In the genomic region with DNA sequence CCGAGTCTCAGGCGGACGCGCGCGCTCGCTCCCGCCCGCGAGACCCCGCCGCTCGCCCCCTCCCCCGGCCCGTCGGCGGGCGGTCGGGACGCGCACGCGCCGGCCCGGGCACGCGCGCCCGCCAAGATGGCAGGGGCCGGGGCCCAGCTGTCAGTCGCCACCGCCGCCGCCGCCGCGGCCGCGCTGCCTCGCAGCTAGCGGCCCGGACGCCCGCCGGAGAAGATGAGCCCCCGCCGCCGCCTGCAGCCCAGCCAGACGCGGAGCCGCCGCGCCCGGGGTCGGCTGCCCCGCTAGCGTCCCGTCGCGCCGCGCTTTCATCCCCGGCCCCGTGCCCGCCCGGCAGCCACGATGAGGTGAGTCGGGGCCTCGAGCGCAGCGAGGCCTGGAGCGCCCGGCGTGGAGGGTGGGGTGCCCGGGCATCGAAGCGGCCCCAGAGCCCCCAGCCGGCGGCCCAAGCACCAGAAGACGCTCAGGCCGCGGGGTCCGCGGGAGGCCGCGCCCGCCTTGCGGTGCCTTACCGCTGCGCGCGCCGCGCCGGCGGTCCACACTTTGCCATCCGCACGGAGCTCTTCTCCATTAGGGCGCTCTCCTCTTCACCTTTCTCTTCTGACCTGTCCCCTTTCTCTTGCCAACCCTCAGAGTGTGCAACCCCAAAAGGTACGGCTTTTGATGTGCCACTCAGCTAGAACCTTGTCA, we compare ENCODE assay signal across 8 mouse cellular contexts. TPM values are rescaled to one million over a fixed set of nuclear protein-coding genes. Genes with fewer than 3 reads are reported as not detected.
A peak's percentile ranks its signal among the peaks of the same experiment; 100 is the strongest.
DNase-seq lines count a peak whose midpoint lies in the region; ATAC-seq and TF ChIP-seq lines count a peak whose summit lies in the region.

No protein-coding gene starts in this region.

- intact Hi-C loops in gastrocnemius, postnatal 14 days (cut with DNase I; ENCODE audit: low total_unique reads): no loop called here

- peak overlapping the region; percentile 69 for H3K4me2 ChIP-seq in liver, embryonic 16.5 days (ENCODE audit: low read depth, low read length)
- peak overlapping the region; percentile 80 for H3K4me2 ChIP-seq in stomach, postnatal 0 days (replicated peaks; ENCODE audit: low read depth)

- WGBS in liver, embryonic 16.5 days (ENCODE audit: insufficient replicate concordance): under 1% methylated on average over 56 of the region's 100 CpGs
- under 1% methylated on average over 47 of the region's 100 CpGs for WGBS in stomach, postnatal 0 days

- peaks cover 37% of the 10 kb centered on the region for H3K27me3 ChIP-seq in liver, embryonic 16.5 days (ENCODE audit: control insufficient read depth, insufficient read depth, low read depth, low read length)
- H3K27me3 ChIP-seq in stomach, postnatal 0 days (ENCODE audit: control insufficient read depth, insufficient read depth, low read length): no peaks in the 10 kb centered on the region

- peak; percentile 30 to 62 for DNase-seq in layer of hippocampus, postnatal 25 days (ENCODE audit: extremely low spot score in 1 of 2, low spot score in 1 of 2)
- DNase-seq in layer of hippocampus, adult 9-11 months: no peak
- peak; percentile 51 for DNase-seq in R1 (ENCODE audit: low read depth, low spot score)
- DNase-seq in heart, postnatal 4 days: peak; percentile 56
- DNase-seq in stomach, postnatal 0 days (ENCODE audit: low spot score): peak; percentile 51
- DNase-seq in gastrocnemius, postnatal 14 days: no peak

- H3K9ac ChIP-seq in liver, embryonic 16.5 days (ENCODE audit: low read depth, low read length): peak overlapping the region; percentile 33; the same call in 1 of the 2 replicates
- peak overlapping the region; percentile 91 for H3K9ac ChIP-seq in stomach, postnatal 0 days (ENCODE audit: low read length)

- TF ChIP-seq CTCF in cortical plate, adult 2 months (IDR thresholded peaks at IDR 0.05; ENCODE audit: extremely low read depth, insufficient read depth, low read length): no peak
- no peak for TF ChIP-seq CTCF in stomach, postnatal 0 days (IDR thresholded peaks at IDR 0.05; ENCODE audit: low read depth)

- H3K9me3 ChIP-seq in liver, embryonic 16.5 days (replicated peaks; ENCODE audit: control insufficient read depth, low read length): no peaks in the 10 kb centered on the region
- no peaks in the 10 kb centered on the region for H3K9me3 ChIP-seq in stomach, postnatal 0 days (ENCODE audit: control insufficient read depth, low read length)

- H3K4me3 ChIP-seq in cortical plate, adult 2 months (ENCODE audit: insufficient read depth, low read length): peak overlapping the region; percentile 98
- peak overlapping the region; percentile 56 for H3K4me3 ChIP-seq in liver, embryonic 16.5 days (ENCODE audit: low read depth, low read length)
- H3K4me3 ChIP-seq in stomach, postnatal 0 days (ENCODE audit: low read depth, low read length): peak overlapping the region; percentile 94

- H3K36me3 ChIP-seq in liver, embryonic 16.5 days (ENCODE audit: control insufficient read depth, insufficient read depth): no peaks in the 10 kb centered on the region
- H3K36me3 ChIP-seq in stomach, postnatal 0 days (ENCODE audit: control insufficient read depth, insufficient read depth, low read length): no peaks in the 10 kb centered on the region

- H3K27ac ChIP-seq in cortical plate, adult 2 months (ENCODE audit: insufficient read depth, low read length): peak overlapping the region; percentile 2; the same call in 1 of the 2 replicates
- no peak overlapping the region for H3K27ac ChIP-seq in liver, embryonic 16.5 days (ENCODE audit: low read length)
- peak overlapping the region; percentile 86 for H3K27ac ChIP-seq in stomach, postnatal 0 days (replicated peaks)

- peaks cover 10% of the 10 kb centered on the region for H3K4me1 ChIP-seq in cortical plate, adult 2 months (ENCODE audit: control insufficient read depth, insufficient read depth, low read length)
- no peaks in the 10 kb centered on the region; the same call in 1 of the 2 replicates for H3K4me1 ChIP-seq in liver, embryonic 16.5 days (ENCODE audit: control insufficient read depth, low read depth, low read length)
- peaks cover 8% of the 10 kb centered on the region for H3K4me1 ChIP-seq in stomach, postnatal 0 days (replicated peaks; ENCODE audit: control insufficient read depth, insufficient read depth)

- TF ChIP-seq EP300 in stomach, postnatal 0 days (optimal IDR thresholded peaks at IDR 0.05): no peak

- peak; percentile 47; the same call in 1 of the 2 replicates for ATAC-seq in liver, embryonic 16.5 days (ENCODE audit: low read depth)
- ATAC-seq in stomach, postnatal 0 days (ENCODE audit: low FRiP score, low TSS enrichment): peak; percentile 57

- TF ChIP-seq POLR2A in cortical plate, adult 2 months (IDR thresholded peaks at IDR 0.05; ENCODE audit: extremely low read depth, insufficient read depth, low read length): no peak

RNA-seq across cellular contexts. Expression of gene Evl, which starts 0.5 kb away (rescaled TPM):
- 100 to 1,000 TPM; 201 to 204 TPM for total RNA-seq in layer of hippocampus, postnatal 25 days (2021)
- 178 and 187 TPM in 2 replicates for polyA plus RNA-seq in cortical plate, adult 2 months (2012; rRNA removed)
- total RNA-seq in heart, postnatal 4 days (2021): 100 to 1,000 TPM; 140 to 145 TPM
- 7.7 and 8.0 TPM in 2 replicates for polyA plus RNA-seq in liver, embryonic 16.5 days (2015; fragmentation: Nextera tagmentation; extraction: Ambion mirVana)
- polyA plus RNA-seq in stomach, postnatal 0 days (2015; fragmentation: Nextera tagmentation; extraction: Ambion mirVana): 27.8 and 31.3 TPM in 2 replicates
- total RNA-seq in gastrocnemius, postnatal 14 days (2021): 10 to 100 TPM; 28.0 to 32.7 TPM

Comparison
In these comparisons a context has a peak if more than half of its experiments do, and no peak if none do; other contexts are left out.
1. DNase-seq: peak in layer of hippocampus, postnatal 25 days (2 of 2), R1 (single experiment), heart, postnatal 4 days (single experiment) and stomach, postnatal 0 days (single experiment); none in layer of hippocampus, adult 9-11 months (single experiment) and gastrocnemius, postnatal 14 days (single experiment).
2. RNA of gene Evl, which starts 0.5 kb away (total RNA-seq): 201 to 204 TPM in layer of hippocampus, postnatal 25 days and 140 to 145 TPM in heart, postnatal 4 days; 28.0 to 32.7 TPM in gastrocnemius, postnatal 14 days; every median in the first group is over 4 times any median in the second.
3. Peak in every context shown above with its lines, with median percentiles within 50 percentile points of each other: H3K4me3 ChIP-seq.